Mouse (Mus musculus) thymus, postnatal 25 days (tissue): ENCODE measurements around the gene Il2rg.

ENCODE experiments used
- DNase-seq: peaks from one replicate; pipeline ENCODE4 v3.0.0; 2022

Il2rg gene

DNA sequence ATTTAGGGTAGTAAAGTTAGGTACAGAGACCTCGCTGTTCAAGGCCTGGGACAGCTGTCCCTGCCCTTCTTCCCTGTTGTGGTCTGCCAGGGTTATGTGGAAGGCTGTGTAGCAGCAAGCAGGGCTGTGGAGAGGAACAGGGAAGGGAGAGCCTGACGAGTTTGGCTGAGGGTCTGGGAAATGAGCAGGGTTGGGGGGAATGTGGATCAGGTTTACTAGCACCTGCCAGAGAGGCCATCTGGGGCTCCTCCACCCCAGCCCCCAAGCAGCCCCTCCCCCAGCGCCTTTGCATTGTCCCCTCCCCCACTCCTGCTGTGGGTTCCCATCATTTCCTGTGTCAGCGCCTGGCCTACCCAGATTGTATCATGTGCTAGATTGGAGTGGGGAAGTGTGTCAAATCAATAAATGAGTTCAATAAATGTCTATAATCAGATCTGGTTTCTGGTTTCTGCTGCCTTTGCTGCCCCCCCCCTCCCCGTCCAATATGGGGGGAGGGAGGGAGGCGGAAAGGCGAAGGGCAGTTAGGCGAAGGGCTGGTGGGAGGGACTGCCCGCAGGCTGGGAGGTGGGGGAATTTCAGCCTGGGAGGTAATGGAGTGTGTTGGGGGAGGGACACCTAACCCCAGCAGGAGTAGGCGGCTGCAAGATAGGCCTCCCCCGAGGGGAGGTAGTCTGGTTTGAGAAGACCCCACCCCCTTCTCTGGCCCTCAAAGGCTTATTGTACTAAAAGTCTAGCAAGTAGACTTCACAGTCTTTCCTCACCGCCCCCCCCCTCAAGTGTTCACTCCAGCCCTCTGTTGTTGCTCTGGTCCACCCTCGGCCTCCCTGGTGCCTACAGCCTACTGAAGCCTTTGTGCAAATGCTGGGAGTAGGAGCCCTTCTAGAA is 7.4 kb downstream of the Il2rg start:
- peak; percentile 57 for DNase-seq

DNA sequence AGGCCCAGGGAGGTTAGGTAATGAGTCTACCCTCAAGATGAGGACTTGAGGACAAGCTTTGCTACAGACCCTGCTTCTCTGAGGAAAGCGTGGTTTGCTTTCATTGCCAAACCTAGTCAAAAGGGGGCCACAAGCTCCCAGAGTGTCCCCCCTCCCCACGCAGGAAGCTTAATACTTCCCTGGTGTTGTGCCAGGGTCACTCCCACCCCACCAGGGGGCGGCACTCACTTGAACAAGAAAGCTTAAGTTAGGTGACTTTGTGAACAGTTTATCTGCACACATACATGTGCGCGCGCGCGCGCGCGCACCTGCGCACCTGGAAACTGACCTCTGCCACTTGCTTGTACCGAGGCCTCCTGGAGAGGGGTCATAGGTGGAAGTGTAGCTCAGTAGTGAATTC is 11.5 kb downstream of the Il2rg start:
- DNase-seq, result peak; percentile 70

DNA sequence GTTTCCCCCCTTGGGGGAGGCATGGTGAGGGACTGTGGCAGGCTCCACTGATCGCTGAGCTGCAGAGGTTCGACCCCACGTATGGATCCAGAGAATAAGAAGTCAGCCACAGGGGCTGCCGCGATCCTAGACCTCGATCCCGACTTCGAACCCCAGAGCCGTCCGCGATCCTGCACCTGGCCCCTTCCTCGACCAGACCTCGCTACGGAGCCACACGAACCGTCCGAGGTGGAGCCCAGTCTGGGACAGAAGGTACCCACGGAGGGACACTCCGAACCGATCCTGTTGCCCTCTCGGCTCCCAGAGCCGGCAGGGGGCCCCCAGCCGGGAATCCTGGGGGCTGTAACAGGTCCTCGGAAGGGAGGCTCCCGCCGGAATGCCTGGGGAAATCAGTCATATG is 13.3 kb downstream of the Il2rg start:
- DNase-seq, result no peak

GRCm38 (mm10) chrX:101253952-101254729 is 13.9 kb downstream of the Il2rg start, which contains the start of gene Foxo4:
Foxo4 (plus strand) TSS chrX:101254528.
- DNase-seq, result peak; percentile 87

- no peak for DNase-seq
Measured at GRCm38 (mm10) chrX:101245011-101245410, 23.0 kb downstream of the Il2rg start.

- DNase-seq, result no peak
Measured at GRCm38 (mm10) chrX:101222796-101223162, 45.3 kb downstream of the Il2rg start.

- peak; percentile 89 for DNase-seq
Measured at GRCm38 (mm10) chrX:101221834-101222795, 45.9 kb downstream of the Il2rg start, which contains the start of gene Snx12. Snx12 (minus strand) TSS chrX:101222563.
